Mouse (Mus musculus) kidney, postnatal 14 days (tissue): ENCODE measurements around the gene Gabrb3.
A peak's percentile ranks its signal among the peaks of the same experiment; 100 is the strongest.

Experiments
- DNase-seq: peaks from one replicate; pipeline ENCODE4 v3.0.0; 2022; ENCODE audit warnings: mixed read lengths

The Gabrb3 gene

GRCm38 (mm10) chr7:57419392-57419791 is at the start of gene Gabrb3:
Gabrb3 (plus strand) TSS chr7:57419692.
- DNase-seq, result no peak

DNA sequence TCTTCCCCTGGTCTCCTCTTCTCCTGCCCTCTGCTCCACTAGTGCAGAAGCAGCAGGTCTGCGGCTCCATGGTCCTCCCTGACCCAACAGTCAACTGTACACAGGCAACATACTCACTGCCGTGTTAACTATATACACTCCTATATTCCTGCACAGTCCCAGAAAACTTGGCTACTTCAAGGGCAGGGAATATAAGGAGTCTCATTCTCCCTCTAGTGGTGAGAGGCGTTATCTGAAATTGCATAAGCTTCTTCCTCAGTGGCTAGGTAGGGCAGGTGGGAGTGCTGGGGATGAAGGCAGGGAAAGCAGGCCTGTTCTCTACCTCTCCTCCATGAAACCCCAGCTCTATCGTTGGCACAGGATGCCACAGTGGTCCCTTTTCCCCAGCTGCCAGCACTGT is 35.4 kb upstream of the Gabrb3 start:
- DNase-seq, result peak; percentile 24

GRCm38 (mm10) chr7:57386517-57387340 is 32.8 kb upstream of the Gabrb3 start, which contains the start of gene Gabrg3:
Gabrg3 (minus strand) TSS chr7:57387188.
- DNase-seq, result peak; percentile 3

- no peak for DNase-seq
Measured at GRCm38 (mm10) chr7:57387341-57387654, 32.2 kb upstream of the Gabrb3 start.

- DNase-seq, result no peak
Measured at GRCm38 (mm10) chr7:57390046-57390445, 29.4 kb upstream of the Gabrb3 start.

- DNase-seq, result no peak
Measured at GRCm38 (mm10) chr7:57393551-57393950, 25.9 kb upstream of the Gabrb3 start.

- no peak for DNase-seq
Measured at GRCm38 (mm10) chr7:57411163-57411562, 8.3 kb upstream of the Gabrb3 start.

GRCm38 (mm10) chr7:57412896-57413295 is 6.6 kb upstream of the Gabrb3 start:
- no peak for DNase-seq

DNA sequence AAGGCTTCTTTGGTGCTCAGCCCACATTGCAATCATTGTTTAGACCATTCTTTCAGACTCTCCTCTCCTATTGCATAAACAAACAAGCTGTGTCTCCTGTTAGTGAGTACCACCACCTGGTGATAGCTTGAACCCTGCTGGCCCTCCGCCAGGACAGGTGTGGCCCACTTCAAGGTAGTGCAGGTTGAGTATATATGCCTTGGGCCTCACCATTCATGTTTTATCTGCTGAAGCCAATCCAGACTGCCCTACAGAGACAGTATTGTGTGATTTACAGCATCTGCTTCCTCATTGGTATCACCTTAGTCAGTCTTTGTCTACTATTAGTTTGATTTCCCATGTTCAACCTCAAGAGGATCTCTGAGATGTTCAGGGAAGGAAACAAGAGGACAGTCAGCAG is 1.6 kb downstream of the Gabrb3 start:
- DNase-seq, result no peak

- DNase-seq, result no peak
Measured at GRCm38 (mm10) chr7:57422675-57423074, 3.2 kb downstream of the Gabrb3 start.

DNA sequence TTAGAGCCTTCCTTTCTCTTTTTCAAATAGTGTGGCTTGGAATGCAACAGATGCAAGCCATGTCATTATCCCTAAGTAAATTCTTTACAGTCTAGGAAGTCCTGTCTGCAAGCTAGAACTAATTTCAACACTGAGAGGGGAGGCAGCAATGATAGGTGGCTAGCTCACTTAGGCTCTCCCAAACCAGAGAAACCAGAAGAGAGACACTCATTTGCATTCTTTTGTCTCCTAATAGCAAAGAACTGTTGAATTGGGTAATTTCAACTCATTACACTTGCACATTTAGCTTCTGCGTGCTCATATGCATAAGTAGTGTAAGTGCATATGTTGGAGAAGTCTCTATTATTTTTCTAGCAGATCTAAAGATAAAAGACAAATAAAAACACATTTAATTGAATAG is 28.7 kb downstream of the Gabrb3 start:
- no peak for DNase-seq

- no peak for DNase-seq
Measured at GRCm38 (mm10) chr7:57460354-57460753, 40.9 kb downstream of the Gabrb3 start.

GRCm38 (mm10) chr7:57471316-57471715 is 51.8 kb downstream of the Gabrb3 start:
- no peak for DNase-seq

DNA sequence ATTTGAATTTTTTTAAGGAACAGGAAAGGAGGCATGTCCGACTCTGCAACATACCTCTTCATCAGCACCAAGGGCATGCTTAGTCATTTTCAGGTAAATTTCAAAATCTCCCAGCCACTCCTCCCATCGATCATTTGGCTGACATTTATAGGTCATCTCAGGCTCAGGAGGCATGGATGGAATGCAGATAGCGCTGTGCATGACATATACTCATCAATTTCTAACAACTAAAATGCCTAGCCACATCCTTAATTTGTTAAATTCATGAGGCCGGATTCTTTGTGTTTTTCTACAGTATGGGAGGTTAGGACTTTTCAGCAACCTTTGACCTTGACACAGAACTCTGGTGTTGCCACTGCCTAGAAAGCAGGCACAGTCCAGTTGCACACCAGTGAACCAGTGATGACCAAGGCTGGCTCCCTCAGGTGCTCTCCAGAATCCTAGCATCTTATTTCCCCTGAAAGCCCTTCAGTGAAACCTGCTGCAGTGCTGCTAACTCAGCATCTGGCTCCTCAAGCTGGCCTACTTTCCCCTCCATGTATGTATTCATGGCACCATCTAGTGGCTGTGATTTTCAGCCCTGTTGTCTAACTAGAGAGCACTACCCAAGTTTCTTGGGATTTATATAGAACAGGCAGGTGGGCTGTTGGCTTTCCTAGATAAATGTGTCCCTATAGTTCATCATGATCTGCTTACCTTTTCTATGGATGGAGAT is 54.5 kb downstream of the Gabrb3 start:
- DNase-seq, result peak; percentile 26

GRCm38 (mm10) chr7:57482896-57483295 is 63.4 kb downstream of the Gabrb3 start:
- DNase-seq, result no peak

DNA sequence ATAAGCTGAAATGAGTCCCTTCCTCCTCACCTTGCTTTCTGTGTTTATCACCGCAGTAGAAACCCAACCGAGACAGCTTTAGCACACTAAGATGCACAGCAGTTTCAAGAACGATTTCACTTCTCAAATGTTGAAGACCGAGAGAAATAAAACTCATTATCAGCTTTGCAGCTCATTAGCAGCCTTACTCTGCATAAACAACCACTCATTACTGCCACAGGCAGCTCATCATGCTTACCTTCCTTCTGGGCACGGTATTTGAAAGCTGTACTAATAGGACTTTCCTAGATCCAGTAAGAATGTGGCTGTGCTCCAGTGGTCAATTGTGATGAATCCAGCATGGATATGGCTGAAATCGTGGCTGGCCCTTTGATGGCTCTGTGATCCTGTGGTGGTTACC is 67.4 kb downstream of the Gabrb3 start:
- no peak for DNase-seq

DNA sequence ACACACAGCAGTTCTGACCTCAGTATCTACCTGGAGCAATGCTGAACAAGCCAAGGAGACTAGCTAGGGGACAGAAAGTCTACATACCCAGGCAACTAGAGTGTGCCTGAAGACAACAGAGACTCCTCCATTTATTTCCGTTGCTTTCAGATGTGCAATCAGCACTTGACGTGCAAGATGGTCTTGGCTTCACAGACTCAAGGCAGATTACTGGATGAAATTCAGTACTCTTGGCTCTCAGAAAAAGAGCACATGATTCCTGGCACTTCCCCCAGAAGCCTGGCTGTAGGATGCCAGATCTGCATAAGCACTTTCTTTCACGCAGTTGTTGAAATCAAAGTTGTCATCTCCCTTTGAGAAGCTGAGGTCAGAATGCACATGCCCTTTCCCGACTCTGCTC is 72.3 kb downstream of the Gabrb3 start:
- no peak for DNase-seq

GRCm38 (mm10) chr7:57502809-57503208 is 83.3 kb downstream of the Gabrb3 start:
- DNase-seq, result no peak

- no peak for DNase-seq
Measured at GRCm38 (mm10) chr7:57508860-57509632, 89.6 kb downstream of the Gabrb3 start.

GRCm38 (mm10) chr7:57509681-57510141 is 90.2 kb downstream of the Gabrb3 start, which contains the start of gene Gabra5:
Gabra5 (minus strand) TSS chr7:57510059.
- no peak for DNase-seq

DNA sequence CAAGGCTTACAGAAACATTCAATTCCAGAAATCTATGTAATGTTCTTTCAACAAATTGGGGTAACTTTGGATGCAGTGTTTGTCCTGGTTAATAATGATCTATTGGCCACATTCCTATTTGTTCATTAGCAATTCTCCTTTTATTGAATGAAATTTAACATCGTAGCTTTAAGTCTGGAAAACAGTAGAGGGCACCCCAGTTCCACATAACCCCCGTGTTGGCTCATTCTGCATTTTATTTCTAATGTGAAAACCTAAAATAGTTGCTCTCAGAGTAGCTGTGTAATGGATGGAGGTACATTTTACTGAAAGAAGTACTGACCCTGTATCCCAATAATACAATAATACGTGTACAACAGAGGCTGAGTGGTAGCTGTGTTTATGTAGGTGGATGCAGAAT is 93.5 kb downstream of the Gabrb3 start:
- no peak for DNase-seq

DNA sequence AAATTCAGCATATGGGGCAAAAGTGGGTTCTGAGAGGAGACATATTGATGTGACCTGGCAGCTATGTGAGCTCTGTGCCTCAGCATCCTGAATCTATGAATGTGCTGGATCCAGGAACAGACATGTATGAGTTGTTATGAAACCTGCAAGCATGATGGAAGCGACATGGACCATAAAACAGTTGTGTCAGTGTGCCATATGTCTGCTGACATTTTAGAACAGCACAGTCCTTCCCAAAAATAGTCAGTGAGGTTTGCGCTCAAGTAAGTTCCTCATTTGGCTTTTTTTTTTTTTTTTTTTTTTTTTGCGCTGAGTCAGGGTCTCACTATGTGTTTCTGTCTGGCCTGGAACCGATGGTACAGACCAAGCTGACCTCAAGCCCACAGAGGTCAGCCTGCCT is 110.0 kb downstream of the Gabrb3 start:
- DNase-seq, result no peak

DNA sequence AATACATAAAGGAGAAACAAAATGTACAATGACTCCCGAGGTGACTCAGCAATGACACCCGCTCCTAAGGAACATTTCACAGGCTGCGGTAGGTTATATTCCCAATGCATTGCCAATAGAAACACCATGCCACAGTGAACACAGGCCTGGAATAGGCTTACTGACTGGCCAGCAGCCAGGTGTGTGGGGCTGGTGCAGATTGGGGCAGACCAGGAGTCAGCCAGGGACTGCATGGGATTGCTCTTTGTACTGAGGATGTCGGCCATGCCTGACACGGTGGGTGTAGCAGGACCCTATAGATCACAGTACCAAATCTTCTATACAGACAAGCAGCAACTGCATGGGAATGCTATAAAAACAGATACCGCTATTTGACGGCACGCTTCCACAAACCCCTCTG is 110.5 kb downstream of the Gabrb3 start:
- DNase-seq, result no peak
